Mouse (Mus musculus) ES-CJ7 (cell line): ENCODE data around the gene Lrrc28.
"Not testable (repeated sequence)": the region's sequence is repeated elsewhere in the genome, so short reads cannot be mapped to it uniquely, and the experiment has no call there.

Source experiments
- DNase-seq: peaks from one replicate; pipeline ENCODE4 v3.0.0; 2011; ENCODE audit warnings: low read depth, low spot score

Gene Lrrc28

GRCm38 (mm10) chr7:67530981-67531380 is 114.1 kb downstream of the Lrrc28 start:
- DNase-seq: no peak

DNA sequence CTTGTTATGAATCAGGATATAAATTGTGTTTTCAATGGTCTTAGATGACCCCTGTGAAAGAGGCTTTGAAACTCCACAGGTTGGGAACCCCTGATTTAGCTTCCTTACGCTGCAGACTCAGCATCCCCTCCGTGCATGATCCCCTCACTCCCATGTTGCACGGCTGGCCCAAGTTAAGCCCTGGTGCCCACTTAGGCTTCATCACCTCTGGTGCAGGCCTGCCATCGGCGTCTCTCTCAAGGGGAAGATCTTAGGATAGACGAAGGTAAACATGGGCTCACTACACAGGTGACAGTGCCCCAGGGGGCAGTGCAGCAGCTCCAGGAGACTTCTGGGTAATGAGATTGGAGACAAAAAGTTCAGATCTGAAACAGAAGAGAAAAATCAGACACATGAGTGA is 115.7 kb downstream of the Lrrc28 start:
- DNase-seq: no peak

DNA sequence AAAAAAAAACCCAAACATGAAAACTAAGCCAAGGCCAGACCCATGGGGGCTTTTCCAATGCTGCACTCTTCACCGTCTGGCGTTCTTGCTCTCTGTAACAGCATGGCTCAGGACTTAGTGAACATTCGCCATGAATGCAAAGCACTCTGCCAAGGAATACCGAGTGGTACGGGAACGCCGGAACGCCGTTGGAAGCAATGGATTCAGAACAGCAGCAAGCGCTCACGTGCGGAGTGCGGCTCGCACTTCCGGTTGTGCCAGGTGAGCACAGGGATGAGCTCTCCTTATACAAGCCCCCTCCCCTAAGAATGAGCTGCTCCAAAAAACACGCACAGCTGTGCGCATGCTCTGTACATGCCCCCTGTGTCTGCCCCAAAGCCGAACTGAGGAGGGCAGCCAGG is 116.2 kb downstream of the Lrrc28 start:
- no peak for DNase-seq

GRCm38 (mm10) chr7:67528063-67528811 is 116.8 kb downstream of the Lrrc28 start:
- no peak for DNase-seq

DNA sequence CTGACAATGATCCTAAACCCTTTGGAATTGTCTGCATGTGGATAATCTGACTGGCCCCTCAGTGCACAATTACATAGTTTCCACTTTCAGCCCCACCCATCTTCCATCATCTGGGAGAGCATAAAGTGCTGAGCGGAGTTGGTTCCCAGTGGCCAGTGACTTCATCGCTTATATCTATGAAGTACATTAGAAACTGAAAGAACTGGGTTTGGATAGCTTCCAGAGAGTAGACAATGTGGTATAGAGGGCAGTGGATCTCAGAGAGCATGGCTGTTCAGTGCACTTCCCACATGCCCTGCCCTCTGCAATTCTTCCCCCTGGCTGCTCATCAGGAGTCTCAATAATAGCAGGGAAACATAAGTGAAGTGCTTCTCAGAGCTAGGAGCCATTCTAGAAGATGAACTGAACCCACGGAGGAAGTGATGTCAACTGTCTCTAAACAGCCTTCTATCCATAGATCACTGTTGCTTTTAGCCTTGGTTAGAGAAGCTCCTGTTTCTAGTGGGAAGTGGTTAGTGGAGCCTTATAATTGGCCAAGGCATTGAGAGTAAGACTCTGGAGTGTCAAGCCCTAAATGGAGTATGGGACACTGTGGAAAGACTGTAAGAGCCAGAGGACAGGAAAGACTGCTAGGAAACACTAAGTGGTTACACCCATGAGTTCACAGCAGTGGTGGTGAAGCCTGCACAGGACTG is 119.0 kb downstream of the Lrrc28 start:
- DNase-seq: no peak

DNA sequence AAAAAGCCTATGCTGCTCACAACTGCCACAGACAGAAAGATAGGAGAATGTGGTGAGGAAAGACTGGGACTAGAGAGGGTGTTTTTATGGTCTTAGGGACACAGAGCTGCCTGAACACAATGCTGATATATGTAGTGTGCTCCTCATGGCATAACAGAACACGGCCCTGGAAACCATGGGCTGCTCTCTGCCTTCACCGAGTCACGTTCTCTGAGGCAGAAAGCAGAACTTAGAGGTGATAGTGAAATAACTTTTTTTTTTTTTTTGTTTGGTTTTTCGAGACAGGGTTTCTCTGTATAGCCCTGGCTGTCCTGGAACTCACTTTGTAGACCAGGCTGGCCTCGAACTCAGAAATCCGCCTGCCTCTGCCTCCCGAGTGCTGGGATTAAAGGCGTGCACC is 121.0 kb downstream of the Lrrc28 start:
- not testable (repeated sequence) for DNase-seq

DNA sequence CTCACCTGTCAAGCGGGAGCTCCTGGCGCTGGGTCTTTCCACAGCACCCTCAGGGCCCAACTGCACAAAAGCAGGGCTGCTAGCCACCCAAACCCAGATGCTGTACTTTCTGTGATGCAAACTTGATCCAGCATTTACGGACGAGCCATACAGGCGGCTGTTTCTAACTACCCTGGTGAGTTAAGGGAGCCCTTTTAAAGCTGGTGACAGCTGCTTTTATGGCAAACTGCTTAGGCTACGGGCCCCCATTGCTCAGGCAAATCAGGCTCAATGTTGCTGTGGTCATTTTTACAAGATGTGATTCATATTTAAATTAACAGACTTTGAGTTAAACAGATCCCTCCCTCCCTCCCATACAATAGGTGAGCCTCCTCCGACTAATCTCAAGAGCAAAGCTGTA is 121.7 kb downstream of the Lrrc28 start:
- no peak for DNase-seq

- not testable (repeated sequence) for DNase-seq
These were observed 123.3 kb downstream of the Lrrc28 start for GRCm38 (mm10) chr7:67521731-67522130.

- DNase-seq: no peak
These were observed 124.1 kb downstream of the Lrrc28 start for GRCm38 (mm10) chr7:67520959-67521358.

- DNase-seq: no peak
These were observed 125.1 kb downstream of the Lrrc28 start for GRCm38 (mm10) chr7:67520001-67520400.

GRCm38 (mm10) chr7:67515621-67516020 is 129.4 kb downstream of the Lrrc28 start:
- DNase-seq: no peak

DNA sequence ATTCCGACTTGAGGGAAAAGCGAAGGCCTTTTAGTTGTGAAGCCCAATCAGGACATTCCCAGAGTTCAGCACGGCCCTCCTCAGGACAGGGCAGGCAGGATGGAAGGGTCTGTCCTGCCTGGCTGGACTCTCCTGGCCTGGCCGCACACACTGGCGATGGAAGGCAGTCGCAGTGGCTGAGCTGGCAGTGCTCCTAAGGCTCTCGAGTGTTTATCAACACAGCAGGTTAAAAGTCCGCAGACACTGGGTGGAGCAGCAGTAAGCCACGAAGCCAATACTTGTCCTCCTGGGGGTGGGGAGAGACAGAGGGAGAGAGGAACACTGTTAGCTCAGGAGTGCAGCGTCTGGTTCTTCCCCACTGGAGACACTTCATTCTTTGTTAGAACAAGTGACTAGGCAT is 130.2 kb downstream of the Lrrc28 start:
- no peak for DNase-seq

- no peak for DNase-seq
These were observed 130.7 kb downstream of the Lrrc28 start for GRCm38 (mm10) chr7:67514380-67514779.

DNA sequence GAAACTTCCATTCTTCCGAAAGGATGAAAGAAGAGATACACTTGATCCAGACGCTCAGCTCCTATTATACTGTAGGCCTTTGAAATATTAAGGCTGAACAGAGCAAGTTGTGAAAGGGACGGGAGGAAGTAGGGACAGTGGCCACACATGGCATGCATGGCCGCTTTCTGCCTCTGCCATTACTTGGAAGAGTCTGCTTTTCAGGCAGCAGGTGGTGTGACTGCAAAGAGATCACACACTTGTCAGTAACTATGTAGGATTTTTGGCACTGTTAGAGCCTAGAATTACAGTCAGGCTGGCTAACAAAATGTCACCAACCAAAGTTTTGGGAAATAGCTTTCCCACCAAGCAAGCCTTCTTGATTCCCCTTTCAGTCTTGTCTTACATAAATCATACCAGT is 131.4 kb downstream of the Lrrc28 start:
- no peak for DNase-seq

DNA sequence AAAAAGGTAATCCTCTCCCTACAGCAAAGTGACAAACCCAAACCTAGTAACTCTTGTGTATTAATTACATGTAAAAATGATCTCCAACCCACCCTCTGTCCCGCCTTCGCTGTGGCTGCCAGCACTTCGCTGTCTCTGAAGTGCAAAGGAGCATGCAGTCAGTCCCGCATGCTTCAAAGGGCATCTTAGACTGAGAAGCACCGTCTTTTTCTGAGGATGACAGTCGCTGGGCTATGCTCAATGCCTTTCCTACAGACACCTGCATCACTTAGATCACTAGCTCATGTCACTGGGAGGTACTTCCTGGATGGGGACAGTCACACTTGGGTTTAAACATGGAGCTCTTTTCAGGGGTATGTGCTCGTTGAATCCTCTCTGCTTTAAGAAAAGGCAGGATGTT is 133.5 kb downstream of the Lrrc28 start:
- no peak for DNase-seq

GRCm38 (mm10) chr7:67503281-67504010 is 141.6 kb downstream of the Lrrc28 start:
- DNase-seq: no peak

DNA sequence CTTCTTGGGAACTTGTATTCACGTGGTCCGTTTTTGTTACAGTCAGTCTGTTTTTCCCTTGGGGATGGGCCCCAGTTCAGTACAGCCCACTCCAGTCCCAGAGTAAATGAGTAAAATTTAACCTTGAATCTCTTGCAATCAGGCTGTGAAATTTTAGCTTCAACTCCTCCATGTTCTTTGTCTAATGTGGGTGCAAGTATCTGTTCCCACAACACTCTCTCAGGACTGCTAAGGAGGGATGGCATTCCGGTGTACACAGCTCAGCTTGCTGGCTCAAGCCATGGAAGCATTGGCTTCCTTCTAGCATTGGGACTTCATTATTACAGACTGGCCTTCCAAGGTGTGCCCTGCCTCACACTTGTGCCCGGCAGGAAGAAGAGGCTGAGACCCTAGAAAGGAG is 142.4 kb downstream of the Lrrc28 start:
- no peak for DNase-seq

DNA sequence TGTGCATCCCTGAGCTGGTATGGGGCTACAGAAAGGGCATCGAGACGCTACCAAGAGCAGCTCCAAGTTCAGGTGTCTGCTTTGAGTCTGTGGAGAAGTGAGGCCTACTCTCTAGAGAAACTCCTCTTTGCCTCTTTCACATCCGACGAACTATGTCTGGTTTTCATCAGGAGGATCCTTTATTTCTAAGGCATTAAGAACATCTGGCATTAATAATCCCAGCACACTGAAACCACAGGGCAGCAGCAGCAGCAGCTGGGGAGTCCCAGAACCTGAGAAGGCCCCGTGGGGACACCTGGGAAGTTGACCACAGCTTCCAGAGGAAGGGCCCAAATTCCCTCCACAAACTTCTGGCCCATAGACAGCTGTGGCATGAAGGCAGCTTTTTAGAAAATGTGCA is 144.2 kb downstream of the Lrrc28 start:
- no peak for DNase-seq

DNA sequence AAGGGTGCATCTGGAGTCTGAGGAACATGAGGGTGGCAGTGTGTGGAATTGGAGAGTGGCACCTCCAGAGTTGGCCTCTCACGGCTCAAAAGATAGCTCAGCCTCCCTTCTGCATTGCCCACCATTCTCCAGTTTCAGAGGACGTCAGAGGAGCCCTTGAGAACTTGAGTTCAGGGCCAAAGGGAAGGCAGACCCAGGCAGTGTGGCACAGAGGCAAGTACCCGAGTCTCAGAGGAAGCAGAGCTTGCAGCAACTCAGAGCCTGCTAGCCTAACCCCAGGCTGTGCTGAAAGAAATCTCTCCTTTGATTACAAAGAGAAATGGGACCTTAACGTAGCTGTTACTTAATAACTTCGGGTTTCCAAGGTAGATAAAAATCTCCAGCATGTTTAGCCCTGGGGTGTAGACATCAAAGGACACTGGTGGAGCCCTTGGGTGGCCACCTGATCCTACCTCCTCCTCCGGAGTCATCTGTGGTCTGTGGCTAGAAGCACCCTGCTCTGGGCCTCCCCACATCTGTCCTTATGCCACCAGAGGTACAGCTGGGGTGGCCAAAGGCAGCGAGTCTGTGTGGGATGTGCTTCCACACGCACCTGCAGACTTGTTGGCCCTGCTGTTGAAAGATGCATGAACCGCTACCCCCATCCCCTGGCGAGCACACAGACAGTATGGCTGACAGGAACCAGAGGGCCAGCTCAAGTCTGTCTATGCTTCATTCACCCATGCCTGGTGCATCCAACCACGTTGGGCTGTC is 144.8 kb downstream of the Lrrc28 start:
- no peak for DNase-seq

DNA sequence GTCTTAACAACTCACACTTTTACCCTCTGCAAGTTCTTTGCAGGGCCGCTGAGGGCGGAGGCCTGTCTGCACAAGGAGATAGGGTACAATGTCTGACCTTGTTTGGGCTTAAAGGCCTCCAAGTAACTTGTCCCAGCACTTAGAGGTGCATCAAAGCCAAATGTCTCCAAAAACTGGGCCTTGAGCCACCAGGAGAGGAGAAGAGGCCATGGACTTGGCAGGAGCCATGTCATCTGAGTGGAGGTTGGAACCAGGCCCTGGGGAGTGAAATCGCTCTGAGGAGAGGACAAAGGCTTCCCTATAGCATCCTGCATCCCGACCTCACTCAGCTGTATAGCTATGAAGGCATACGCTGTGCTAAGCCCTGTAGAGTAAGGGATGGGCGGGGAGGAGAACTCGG is 145.6 kb downstream of the Lrrc28 start:
- no peak for DNase-seq

- no peak for DNase-seq
These were observed 151.0 kb downstream of the Lrrc28 start for GRCm38 (mm10) chr7:67493795-67494687.
